Mouse (Mus musculus) gonadal fat pad, adult 2 months (tissue): ENCODE data around the gene Ipo13. TPM values are rescaled to one million over a fixed set of nuclear protein-coding genes. Genes with fewer than 3 reads are reported as not detected.

Source experiments
- DNase-seq: peaks from one replicate; pipeline ENCODE4 v3.0.0-alpha.2; 2012; ENCODE audit warnings: low read depth
- polyA plus RNA-seq: library from polyadenylated mRNA; depleted of rRNA; stranded (reverse); fragments of >200 nt; gene quantifications from 2 replicates; pipeline ENCODE4 v1.2.3, GENCODE M21; 2012

Gene Ipo13
- polyA plus RNA-seq, 1 experiment, result 58.7 TPM

DNA sequence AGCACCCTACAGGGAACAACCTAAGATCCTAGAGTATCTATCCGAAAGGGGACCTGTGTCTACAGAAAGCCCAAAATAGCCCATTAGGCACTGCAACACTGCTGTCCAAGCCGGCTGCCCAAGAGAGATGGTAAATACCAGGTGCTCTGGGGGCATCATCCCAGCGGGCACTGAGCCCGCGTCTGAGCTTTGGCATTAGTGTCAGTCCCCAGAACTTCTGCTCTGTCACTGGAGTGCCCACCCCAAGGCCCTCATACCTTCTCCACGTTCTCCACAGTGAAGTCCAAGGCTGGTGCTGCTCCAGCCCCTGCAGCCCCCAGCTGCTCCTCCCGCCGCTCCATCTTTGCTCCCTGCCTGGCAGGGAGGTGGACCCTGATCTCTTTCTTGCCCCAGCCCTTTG lies 768 bp downstream of the Ipo13 start:
- no peak for DNase-seq

GRCm38 (mm10) chr4:117913421-117913820 lies 1.4 kb downstream of the Ipo13 start:
- peak; percentile 46 for DNase-seq

GRCm38 (mm10) chr4:117912685-117913273 lies 2.0 kb downstream of the Ipo13 start:
- no peak for DNase-seq

- no peak for DNase-seq
Observed at GRCm38 (mm10) chr4:117912131-117912561, 2.7 kb downstream of the Ipo13 start.

DNA sequence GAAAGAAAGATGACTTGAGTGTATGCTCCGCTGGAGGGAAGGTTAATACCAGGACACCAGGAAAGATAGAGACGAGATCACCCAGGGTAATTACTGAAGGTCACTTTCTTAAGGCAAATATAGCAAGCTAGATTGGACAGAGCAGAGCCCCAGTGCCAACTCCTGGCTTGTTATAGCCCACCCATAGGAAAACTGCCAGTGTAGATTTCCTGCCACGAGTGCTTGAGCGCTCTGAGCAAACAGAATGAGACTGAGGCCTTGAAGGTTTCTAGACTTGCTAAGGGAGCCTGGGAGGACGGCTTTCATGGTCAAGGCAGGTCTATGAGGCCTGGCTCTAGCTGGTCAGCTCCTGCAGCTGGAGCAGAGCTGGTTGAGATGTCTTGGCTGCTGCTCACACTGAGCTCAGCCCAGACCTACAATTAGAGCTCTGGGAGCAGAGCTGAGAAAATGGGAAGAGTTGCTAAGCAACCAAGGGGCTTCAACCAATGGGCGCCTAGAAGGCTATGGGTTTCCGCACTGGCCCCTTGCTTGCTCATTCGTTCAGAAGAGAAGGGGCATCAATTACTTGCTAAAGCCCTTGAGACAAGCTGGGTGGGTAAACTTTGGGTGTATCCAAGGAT lies 5.9 kb downstream of the Ipo13 start:
- DNase-seq, result no peak

DNA sequence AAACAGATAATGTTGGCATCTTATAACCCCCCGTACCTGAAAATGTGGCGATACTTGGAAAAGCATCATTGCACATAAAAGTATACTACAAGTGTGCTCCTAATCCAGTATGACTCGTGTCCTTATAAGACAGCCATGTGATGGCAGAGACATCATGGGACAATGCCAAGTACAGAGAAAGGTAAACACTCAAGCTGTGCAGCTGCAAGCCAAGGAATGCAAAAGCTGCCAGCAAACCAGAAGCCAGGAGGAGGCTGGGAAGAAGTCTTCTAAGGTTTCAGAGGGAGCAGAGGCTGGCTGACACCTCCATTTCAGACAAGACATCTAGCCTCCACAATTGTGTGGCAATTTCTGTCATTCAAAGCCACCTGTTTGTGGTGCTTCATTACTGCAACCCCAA lies 8.6 kb downstream of the Ipo13 start:
- peak; percentile 52 for DNase-seq

- DNase-seq, result no peak
Observed at GRCm38 (mm10) chr4:117904761-117905160, 10.0 kb downstream of the Ipo13 start.

DNA sequence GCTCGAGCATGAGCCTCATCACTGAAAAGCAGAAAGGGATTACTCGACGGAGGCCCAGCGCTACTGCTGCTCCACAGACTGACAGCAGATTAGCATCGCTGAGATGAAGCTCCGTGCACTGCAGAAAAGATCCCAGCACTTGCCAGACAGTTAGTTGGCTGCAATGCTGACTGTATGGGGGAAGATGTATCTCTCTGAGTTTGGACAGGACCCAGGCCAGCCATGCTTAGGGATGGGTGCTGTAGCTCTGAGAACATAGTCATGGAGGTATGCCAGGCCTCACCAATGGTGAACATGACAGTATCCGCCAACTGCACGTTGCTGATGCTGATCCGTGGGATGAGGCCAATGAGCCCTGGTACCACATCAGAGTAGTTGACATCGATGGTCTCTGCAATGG lies 10.7 kb downstream of the Ipo13 start:
- no peak for DNase-seq

DNA sequence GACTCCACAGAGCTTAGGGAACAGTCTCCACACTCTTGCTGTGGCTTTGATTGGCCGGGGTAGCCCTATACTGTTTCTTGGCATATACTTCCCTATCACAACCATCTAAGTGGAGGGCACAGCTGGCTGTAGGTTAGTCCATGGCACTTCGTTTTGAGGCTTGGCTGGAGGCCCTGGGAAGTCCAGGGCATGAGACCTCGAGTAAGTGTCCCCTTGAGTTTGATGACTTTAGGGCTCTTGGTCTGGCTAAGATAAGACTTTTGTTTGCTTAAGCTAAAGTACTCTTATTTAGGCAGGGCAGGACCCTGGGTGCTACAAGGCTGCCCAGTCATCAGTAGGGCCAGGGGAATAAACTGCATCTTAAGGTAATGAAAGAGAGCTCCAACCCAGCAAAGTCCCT lies 16.7 kb downstream of the Ipo13 start:
- DNase-seq, result no peak

DNA sequence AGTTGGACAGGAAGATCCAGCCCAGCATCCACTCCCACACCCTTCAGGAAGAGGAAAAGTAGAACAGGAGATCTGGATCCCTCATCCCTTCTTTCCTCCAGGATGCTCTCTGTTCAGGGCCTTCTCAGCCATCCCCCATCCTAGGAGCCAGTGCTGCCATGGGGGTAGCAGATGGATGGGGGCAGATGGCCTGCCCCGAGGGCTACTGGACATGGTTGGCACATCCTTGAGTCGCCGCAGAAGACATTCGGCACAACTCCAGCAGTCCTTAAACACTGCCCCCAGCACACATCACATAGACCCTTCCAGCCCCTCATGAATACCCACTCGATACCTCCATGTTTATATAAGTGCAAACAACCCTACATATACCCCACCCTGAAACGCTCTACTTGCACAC lies 18.8 kb downstream of the Ipo13 start:
- no peak for DNase-seq

DNA sequence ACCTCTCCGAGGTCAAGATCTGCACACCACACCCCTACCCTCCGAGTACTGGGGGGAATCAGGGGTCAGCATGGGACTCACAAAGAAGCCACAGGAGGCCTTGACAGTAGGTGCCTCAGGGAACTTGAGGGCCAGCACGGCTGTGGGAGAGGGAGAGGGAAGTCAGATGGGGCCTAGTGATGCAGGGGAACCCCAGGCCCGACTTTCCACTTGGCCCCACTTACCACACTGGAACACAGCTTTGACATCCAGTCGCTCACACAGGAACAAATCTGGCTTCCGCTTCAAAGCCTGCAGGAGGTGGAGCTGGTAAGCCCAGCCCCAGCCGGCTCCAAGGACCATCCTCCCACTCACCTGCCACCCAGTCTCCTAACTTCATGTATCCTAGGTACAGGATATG lies 19.5 kb downstream of the Ipo13 start:
- DNase-seq, result no peak

- no peak for DNase-seq
Observed at GRCm38 (mm10) chr4:117894601-117895000, 20.2 kb downstream of the Ipo13 start.

DNA sequence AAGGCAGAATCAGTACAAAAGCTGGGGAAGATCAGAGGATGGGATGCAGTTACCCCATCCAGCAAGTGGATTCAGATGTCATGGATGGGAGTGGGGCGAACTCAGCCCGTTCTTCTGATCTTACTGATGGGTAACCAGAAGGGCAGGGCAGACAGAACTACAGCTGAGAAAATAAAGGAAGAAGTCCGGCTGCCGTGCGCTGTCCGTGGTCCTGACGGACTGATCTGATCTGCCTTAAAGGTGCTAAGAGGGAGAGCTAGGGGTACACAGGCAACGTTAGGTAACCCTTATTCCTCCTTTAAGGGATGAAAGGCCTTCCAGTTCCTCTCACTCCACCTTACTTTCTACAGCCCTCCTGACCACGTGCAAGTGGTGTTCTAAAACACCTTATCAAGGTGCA lies 21.4 kb downstream of the Ipo13 start:
- no peak for DNase-seq

DNA sequence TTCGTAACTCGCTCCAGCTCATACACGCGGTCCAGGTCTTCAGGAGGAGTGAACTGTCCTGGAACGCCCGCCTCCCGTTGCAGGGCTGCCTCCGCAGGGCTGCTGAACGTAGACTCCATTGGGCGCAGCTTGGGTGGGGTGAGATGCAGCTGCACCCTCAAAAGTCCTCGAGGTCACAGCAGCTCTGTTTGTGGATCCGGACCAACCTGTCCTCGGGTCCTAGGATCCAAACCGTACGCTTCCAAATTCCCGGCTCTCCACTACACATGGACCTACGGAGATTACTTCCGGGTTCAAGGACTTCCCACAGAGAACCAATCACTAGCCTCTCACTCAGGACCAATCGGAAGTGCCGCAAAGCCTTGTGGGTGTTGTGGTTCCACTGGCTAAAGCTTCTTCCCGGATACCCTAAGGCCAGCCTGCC lies 23.0 kb downstream of the Ipo13 start, which contains the start of gene Dph2:
TSS of gene Dph2 (minus strand) at position 295 of the 424 bp plus-strand sequence.
- DNase-seq, result peak; percentile 56

DNA sequence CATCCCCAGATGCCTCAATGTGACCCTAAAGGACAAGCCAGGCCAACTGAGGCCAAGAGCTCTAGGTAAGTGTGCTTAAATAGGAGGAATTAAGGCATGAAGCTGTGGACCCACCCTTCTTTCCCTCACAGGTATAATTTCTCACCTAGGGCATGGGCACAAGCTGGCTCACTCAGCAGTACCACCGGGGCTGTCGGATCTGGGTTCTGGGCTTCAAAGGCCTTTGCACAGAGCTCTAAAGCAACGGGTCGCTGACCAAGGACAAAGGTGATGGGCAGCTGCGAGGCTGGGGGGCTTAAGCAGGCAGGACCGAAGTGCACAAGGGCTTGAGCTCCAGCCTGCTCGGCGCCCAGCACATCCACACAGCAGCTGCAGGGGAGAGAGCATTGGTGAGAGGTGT lies 24.0 kb downstream of the Ipo13 start:
- DNase-seq, result no peak

DNA sequence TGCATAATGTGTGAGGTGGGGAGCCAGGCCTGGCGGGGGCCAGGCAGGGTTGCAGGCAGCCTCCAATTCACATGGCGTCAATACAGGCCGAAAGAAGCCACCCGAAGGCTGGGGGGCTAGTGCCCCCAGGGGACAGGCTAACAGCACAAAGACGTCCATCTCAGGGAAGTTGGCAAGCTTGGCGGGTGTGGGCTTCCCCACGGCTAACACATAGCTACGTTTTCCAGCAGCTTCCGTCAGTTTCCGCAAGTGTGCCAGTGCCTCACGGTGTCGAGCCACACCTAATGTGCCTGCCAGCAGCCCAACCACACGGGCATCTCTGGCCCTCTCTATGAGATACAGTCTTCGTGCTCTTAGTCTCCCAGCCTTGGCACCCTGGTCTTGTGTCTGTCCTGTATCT lies 24.8 kb downstream of the Ipo13 start:
- DNase-seq, result no peak

DNA sequence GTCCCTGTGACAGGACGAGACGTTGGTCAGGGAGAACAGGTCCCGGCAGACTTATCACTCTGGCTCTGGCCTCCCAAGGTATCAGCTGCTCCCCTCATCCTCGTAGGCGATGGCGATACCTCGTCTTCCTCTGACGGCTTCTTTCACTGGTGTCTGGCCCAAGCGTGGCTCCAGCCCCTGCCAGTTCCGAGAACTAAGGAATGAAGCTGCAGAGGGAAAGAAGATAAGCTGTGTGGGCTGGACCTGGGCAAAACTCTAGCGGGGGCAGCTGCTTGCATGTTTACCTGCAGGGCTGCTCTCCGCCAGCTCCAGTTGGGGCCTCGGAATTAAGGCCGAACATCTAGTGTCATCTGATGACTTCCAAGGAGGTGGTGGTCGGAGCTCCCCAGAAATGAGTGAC lies 25.3 kb downstream of the Ipo13 start:
- no peak for DNase-seq

- no peak for DNase-seq
Observed at GRCm38 (mm10) chr4:117887920-117888319, 26.9 kb downstream of the Ipo13 start.

DNA sequence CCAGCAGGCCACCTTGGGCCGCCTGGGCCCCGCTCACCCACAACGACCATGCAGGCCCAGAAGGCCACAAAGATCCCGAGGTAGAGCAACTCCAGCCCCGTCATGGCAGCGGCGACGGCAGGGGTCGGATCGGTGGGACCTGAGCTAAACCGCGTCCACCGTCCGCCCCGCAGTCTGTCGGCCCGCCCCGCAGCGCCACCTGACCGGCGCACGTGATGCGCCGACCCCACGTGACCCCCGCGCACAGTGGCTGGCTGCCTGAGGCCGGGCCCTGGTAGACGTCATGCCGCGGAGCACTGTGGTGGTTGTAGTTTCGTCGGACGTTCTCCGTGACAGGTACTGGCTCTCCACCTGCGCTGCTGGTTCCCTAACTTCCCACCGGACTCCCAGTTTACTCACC lies 27.7 kb downstream of the Ipo13 start, which contains the start of gene Atp6v0b:
TSS of gene Atp6v0b (minus strand) at position 201 of the 400 bp plus-strand sequence.
- DNase-seq, result peak; percentile 38

GRCm38 (mm10) chr4:117886644-117887043 lies 28.2 kb downstream of the Ipo13 start:
- no peak for DNase-seq

DNA sequence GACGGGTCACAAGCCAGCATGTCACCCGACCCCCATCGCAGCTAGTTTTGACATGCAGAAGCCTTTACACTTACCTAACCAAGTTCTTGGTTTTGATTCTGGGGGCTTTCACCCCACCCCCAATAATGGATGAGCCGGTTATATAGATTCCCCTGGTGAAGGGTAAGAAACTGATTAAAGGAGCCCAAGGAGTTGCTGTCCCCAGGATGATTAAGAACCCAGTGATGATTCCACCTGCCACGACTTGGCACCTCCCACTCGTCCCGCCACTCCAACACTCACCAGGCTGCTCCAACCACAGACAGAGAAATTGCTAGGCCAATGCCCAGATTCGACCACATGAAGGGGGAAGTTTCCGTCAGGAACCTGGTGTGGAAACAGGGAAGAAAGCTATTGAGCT lies 28.8 kb downstream of the Ipo13 start:
- no peak for DNase-seq

DNA sequence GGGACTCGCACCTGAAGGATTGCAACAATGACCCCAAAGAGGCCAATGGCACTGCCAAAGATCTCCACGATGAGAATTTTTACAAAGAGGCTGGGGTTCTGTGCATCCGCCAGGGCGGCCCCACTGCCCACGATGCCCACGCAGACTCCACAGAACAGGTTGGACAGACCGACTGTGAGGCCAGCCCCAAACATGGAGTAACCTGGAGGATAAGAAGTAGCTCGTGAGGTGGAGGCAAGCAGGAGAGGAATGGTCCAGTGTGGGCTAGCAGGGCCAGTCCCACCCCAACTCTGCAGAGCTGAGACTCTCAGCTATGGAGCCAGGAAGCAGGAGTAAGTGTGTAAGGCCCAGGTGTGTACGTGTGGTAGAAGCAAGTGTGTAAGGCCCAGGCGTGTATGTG lies 29.7 kb downstream of the Ipo13 start:
- DNase-seq, result no peak

- DNase-seq, result no peak
Observed at GRCm38 (mm10) chr4:117884146-117884545, 30.7 kb downstream of the Ipo13 start.
